Mouse (Mus musculus) erythroblast, embryonic 14.5 days (primary cell): ENCODE measurements around the gene Cped1.

ENCODE experiments used
- GATA1 ChIP-seq: IDR thresholded peaks from 2 replicates; pipeline ENCODE4 v1.6.1; 2012; ENCODE audit warnings: low read length, inconsistent platforms, mixed read lengths
- TAL1 ChIP-seq: IDR thresholded peaks from 3 replicates; pipeline ENCODE4 v1.6.1; 2012; ENCODE audit warnings: low read length, inconsistent platforms, mixed read lengths

DNA sequence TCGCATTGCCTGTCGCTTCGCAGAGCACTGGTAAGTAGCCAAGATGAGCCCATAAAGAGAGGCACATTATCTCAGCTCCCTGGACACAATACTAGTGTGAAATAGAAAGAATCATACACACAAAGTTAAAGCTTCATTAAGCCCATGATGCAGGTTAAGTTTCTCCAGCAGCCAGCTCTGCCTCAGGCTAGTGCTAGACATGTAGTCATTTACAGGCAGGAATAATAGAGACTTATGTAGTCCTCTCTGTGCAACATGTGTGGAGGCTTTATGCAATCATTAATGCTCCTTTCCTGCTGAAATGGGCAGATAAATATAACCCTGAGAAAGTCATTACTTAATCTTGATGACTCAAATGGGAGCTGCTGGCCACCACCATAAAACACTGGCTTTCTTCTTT is 216.2 kb downstream of the Cped1 start:
- no peak for TF ChIP-seq TAL1
- TF ChIP-seq GATA1: no peak
